Mouse (Mus musculus): ENCODE measurements around the gene Lcn9.

- no peak for TF ChIP-seq EP300 (IDR thresholded peaks at IDR 0.05)
- no peak for TF ChIP-seq CTCF (IDR thresholded peaks at IDR 0.05)
These were observed 41.0 kb upstream of the Lcn9 start, which contains the start of gene Gm13539 for GRCm38 (mm10) chr2:25781957-25782356.

Measured in lung, postnatal 0 days (tissue).